Mouse (Mus musculus) left cerebral cortex, adult 2 months (tissue): ENCODE results near the gene Tspo. TPM values are rescaled to one million over a fixed set of nuclear protein-coding genes. Genes with fewer than 3 reads are reported as not detected.

Experiments
- DNase-seq, 2 experiments: peaks; one replicate each; pipeline ENCODE4 v3.0.0; 2021 to 2022; ENCODE audit warnings: low spot score in 2 of 2, mixed read lengths in 1 of 2; ENCODE audit errors: extremely low spot score in 1 of 2
- H3K27ac ChIP-seq: fragments of 200-600 bp; 2 replicates; pipeline ENCODE4 v1.8.1; 2022
- H3K4me3 ChIP-seq: fragments of 200-600 bp; 2 replicates; pipeline ENCODE4 v1.8.1; 2022
- CTCF ChIP-seq: fragments of 200-600 bp; IDR thresholded peaks from 2 replicates; pipeline ENCODE4 v1.8.1; 2022; ENCODE audit warnings: antibody characterized with exemption, mild to moderate bottlenecking, moderate library complexity
- intact Hi-C: fragments of 180-260 bp; cut with DNase I; formaldehyde crosslinking; loops from one replicate; pipeline ENCODE4 v1.15.1; 2025
- total RNA-seq, 2 experiments: library from RNA; stranded (reverse); gene quantifications; 2 replicates each; pipeline ENCODE4 v1.2.3; 2021

The Tspo gene
- total RNA-seq, 2 experiments from 2014 or later = 5.6 to 7.9 TPM

GRCm38 (mm10) chr15:83571636-83572035 is 8.2 kb downstream of the Tspo start:
- no peak for DNase-seq
- TF ChIP-seq CTCF = no peak
- Histone ChIP-seq H3K27ac (no peak overlapping the region), H3K4me3 (no peak overlapping the region)
- intact Hi-C loops = no loop called here

GRCm38 (mm10) chr15:83572132-83572531 is 8.7 kb downstream of the Tspo start:
- no peak for TF ChIP-seq CTCF
- intact Hi-C loops = no loop called here
- H3K27ac ChIP-seq = no peak overlapping the region
- no peak overlapping the region for H3K4me3 ChIP-seq
- DNase-seq = no peak

DNA sequence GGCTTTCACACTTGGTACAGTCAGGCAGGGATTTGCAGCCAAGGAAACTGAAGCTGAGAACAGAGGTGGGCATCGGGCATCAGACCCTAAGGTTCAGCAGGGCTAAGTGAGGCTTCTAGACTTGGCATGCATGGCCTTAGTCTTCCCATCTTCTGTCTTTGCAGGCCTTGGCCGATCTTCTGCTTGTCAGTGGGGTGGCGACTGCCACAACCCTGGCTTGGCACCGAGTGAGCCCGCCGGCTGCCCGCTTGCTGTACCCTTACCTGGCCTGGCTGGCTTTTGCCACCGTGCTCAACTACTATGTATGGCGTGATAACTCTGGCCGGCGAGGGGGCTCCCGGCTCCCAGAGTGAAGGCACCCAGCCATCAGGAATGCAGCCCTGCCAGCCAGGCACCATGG is 10.2 kb downstream of the Tspo start:
- intact Hi-C loops = no loop called here
- H3K4me3 ChIP-seq = no peak overlapping the region

GRCm38 (mm10) chr15:83574731-83575351 is 11.4 kb downstream of the Tspo start:
- no peak overlapping the region for H3K27ac ChIP-seq
- H3K4me3 ChIP-seq = no peak overlapping the region
- no peak for DNase-seq
- intact Hi-C loops = no loop called here
- no peak for TF ChIP-seq CTCF

More for the DNA sequence above, 10.2 kb downstream of the Tspo start:
- no peak for DNase-seq
- no peak for TF ChIP-seq CTCF
- no peak overlapping the region for H3K27ac ChIP-seq

- Histone ChIP-seq H3K4me3 (no peak overlapping the region), H3K27ac (no peak overlapping the region)
- intact Hi-C loops = no loop called here
- no peak for DNase-seq
- no peak for TF ChIP-seq CTCF
Observed at GRCm38 (mm10) chr15:83575543-83575942, 12.2 kb downstream of the Tspo start.

- Histone ChIP-seq H3K27ac (no peak overlapping the region), H3K4me3 (no peak overlapping the region)
- no peak for DNase-seq
- intact Hi-C loops = no loop called here
- TF ChIP-seq CTCF = no peak
Observed at GRCm38 (mm10) chr15:83576651-83577050, 13.3 kb downstream of the Tspo start.

DNA sequence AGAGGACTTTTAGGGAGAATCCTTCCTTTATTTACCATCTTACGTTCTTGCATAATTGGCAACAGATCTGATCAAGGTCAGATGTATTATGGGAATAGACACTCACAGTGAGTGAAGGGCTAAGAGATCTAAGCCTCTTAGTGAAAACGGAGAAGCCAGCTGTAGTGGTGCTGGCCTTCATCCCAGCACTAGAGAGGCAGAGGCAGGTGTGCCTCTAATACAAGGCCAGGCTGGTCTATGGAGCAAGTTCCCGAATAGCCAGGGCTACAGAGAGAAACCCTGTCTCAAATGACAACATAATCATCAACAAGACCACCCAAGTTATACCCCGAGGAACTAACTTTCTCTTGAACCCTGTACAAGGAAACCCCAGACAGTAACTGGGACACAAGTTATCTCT is 19.5 kb downstream of the Tspo start:
- DNase-seq = no peak
- H3K4me3 ChIP-seq = no peak overlapping the region
- H3K27ac ChIP-seq = no peak overlapping the region
- no peak for TF ChIP-seq CTCF
- intact Hi-C loops = no loop called here

DNA sequence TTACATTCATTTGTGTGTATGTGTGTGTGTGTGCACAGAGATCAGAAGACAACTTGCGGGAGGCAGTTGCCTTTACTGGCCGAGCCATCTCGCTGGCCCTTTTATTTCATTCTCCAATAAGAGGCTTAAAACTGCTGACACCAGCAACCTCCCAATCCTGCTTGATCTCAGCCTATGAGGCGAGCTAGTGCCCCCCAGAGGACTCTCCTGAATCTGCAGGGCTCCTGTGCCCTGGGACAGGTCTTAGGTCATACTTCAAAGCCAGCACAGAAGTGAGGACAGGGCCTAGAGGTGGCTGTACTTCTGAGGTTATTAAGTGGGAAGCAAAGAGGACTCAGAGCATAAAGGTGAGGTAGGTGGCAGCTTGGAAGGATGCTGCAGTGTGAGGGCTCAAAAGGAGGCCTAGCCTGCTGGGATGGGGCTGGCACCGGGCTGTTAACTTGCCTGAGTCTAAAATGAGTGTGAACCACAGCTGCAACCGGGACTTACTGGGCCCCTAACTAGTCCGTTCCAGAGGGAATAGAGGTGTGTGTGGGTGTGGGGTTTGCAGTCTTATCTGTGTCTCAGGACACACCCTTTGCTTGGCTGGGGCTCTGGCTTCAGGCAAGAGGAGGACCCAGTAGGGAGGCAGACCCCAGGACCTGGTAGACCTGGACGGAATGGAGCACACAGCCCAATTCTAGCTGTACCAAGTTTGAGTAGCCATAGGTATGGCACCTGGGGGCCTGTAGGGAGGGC is 20.2 kb downstream of the Tspo start:
- Histone ChIP-seq H3K27ac (no peak overlapping the region), H3K4me3 (no peak overlapping the region)
- no peak for DNase-seq
- peak; percentile 59 for TF ChIP-seq CTCF
- intact Hi-C loops = no loop called here

- Histone ChIP-seq H3K4me3 (no peak overlapping the region), H3K27ac (no peak overlapping the region)
- intact Hi-C loops = no loop called here
- no peak for DNase-seq
- TF ChIP-seq CTCF = no peak
Observed at GRCm38 (mm10) chr15:83584741-83585220, 21.4 kb downstream of the Tspo start.

- Histone ChIP-seq H3K4me3 (no peak overlapping the region), H3K27ac (no peak overlapping the region)
- intact Hi-C loops = no loop called here
- TF ChIP-seq CTCF = no peak
- DNase-seq = no peak
Observed at GRCm38 (mm10) chr15:83590841-83591240, 27.4 kb downstream of the Tspo start.

- no peak overlapping the region for H3K4me3 ChIP-seq
- DNase-seq = no peak
- no peak overlapping the region for H3K27ac ChIP-seq
- no peak for TF ChIP-seq CTCF
- intact Hi-C loops = no loop called here
Observed at GRCm38 (mm10) chr15:83591758-83592157, 28.4 kb downstream of the Tspo start.

- Histone ChIP-seq H3K4me3 (no peak overlapping the region), H3K27ac (no peak overlapping the region)
- intact Hi-C loops = no loop called here
- no peak for DNase-seq
- TF ChIP-seq CTCF = no peak
Observed at GRCm38 (mm10) chr15:83592260-83593188, 29.1 kb downstream of the Tspo start.
